Mouse (Mus musculus) spleen, postnatal 10 days (tissue): Measurements from ENCODE around the gene Vmn1r158.
"Not testable (repeated sequence)": the region's sequence is repeated elsewhere in the genome, so short reads cannot be mapped to it uniquely, and the experiment has no call there.

Experiments used
- DNase-seq, 2 experiments: peaks; one replicate each; pipeline ENCODE4 v3.0.0; 2021 to 2022; ENCODE audit warnings: low spot score in 2 of 2

Vmn1r158 gene

DNA sequence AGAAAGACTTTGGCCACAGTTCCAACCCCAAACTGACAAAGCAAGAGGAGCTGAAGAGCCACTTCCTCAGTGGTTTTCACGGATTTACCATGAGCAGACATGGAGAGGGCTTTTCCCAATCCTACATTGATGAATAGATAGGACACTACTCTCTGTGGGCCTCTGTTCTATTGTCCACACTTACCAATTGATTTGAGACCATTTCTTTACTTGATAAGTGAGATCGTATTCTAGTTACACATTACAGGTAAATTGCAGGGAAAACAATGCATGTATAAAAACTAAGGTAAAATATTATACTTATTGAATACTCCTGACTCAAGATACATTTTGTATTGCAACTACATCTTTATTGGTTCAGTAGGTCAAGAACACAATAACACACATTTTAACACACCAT, at the start of gene Vmn1r158:
Gene Vmn1r158, minus strand, starts transcription at position 101 of the 400 bp plus-strand sequence.
- DNase-seq, result not testable (repeated sequence)

DNA sequence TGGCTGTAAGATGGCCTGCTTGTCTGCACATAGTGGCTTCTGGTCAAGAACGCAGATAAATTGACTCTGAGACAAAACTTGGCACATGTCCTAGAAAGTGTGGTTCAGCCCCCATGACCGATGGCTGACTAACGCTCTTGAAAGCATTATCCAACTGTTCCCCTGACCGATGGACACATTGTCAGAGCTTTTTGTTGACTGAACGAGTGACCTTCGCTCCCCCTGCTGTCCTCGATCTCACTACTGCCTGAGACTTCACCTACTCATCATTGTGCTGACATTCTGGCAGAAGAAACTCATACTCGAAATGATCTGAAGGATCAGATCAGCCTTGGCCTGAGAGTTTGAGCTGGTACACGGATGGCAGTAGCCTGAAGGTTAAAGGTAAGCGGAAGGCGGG, 14.6 kb downstream of the Vmn1r158 start:
- not testable (repeated sequence) for DNase-seq

GRCm38 (mm10) chr7:22761397-22761796, 29.2 kb downstream of the Vmn1r158 start, which contains the start of gene Vmn1r157:
TSS of gene Vmn1r157 (plus strand) at chr7:22761697.
- DNase-seq, result not testable (repeated sequence)
